Comparison of ENCODE assay signal across 12 mouse cellular contexts in genomic region chr1:153903006-153903405, GRCm38 (mm10). TPM values are rescaled to one million over a fixed set of nuclear protein-coding genes. Genes with fewer than 3 reads are reported as not detected.
A peak's percentile ranks its signal among the peaks of the same experiment; 100 is the strongest.
DNase-seq lines count a peak whose midpoint lies in the region; ATAC-seq and TF ChIP-seq lines count a peak whose summit lies in the region.
"Had no signal": no experiment of that assay in that cellular context is flagged by ENCODE, and none has a peak within 500 bp of the region (broad histone marks: within the 10 kb centered on the region; RNA-seq: fewer than 3 reads in every experiment).

No protein-coding gene starts in this region.

- no peak for TF ChIP-seq CTCF in layer of hippocampus, adult 2 months (conservative IDR thresholded peaks at IDR 0.05)

- H3K27me3 ChIP-seq in embryonic facial prominence, embryonic 10.5 days (replicated peaks; ENCODE audit: low read depth, poor library complexity, severe bottlenecking), result no peaks in the 10 kb centered on the region
- no peaks in the 10 kb centered on the region for H3K27me3 ChIP-seq in hindbrain, embryonic 16.5 days (replicated peaks; ENCODE audit: control insufficient read depth, insufficient read depth, low read length)
- H3K27me3 ChIP-seq in neural tube, embryonic 13.5 days, result no peaks in the 10 kb centered on the region

- no peak overlapping the region for H3K9ac ChIP-seq in hindbrain, embryonic 16.5 days (ENCODE audit: low read depth, low read length)
- H3K9ac ChIP-seq in neural tube, embryonic 13.5 days, result 0 out of 2 replicates have a peak overlapping the region, but pooled peaks have one; percentile 34

- 69% methylated on average over 13 of the region's 13 CpGs for WGBS in embryonic facial prominence, embryonic 10.5 days
- WGBS in hindbrain, embryonic 16.5 days, result 40% methylated on average over 13 of the region's 13 CpGs
- 43% methylated on average over 13 of the region's 13 CpGs for WGBS in neural tube, embryonic 13.5 days

- H3K4me3 ChIP-seq in layer of hippocampus, adult 2 months, result peak overlapping the region; percentile 75
- H3K4me3 ChIP-seq in embryonic facial prominence, embryonic 10.5 days, result peak overlapping the region; percentile 18; the same call in 1 of the 2 replicates
- peak overlapping the region; percentile 22 for H3K4me3 ChIP-seq in hindbrain, embryonic 16.5 days (ENCODE audit: low read length)
- H3K4me3 ChIP-seq in neural tube, embryonic 13.5 days, result peak overlapping the region; percentile 67

- H3K4me2 ChIP-seq in hindbrain, embryonic 16.5 days (ENCODE audit: low read length), result peak overlapping the region; percentile 83
- H3K4me2 ChIP-seq in neural tube, embryonic 13.5 days, result peak overlapping the region; percentile 92

- no peak for ATAC-seq in hindbrain, embryonic 16.5 days
- ATAC-seq in neural tube, embryonic 13.5 days (ENCODE audit: low read depth), result no peak
- no peak for ATAC-seq in inflammation-experienced regulatory T-cells, adult 6 months

- H3K36me3 ChIP-seq in embryonic facial prominence, embryonic 10.5 days (replicated peaks), result peaks cover 55% of the 10 kb centered on the region
- H3K36me3 ChIP-seq in hindbrain, embryonic 16.5 days (ENCODE audit: control insufficient read depth, insufficient read depth, low read length), result peaks cover 33% of the 10 kb centered on the region
- H3K36me3 ChIP-seq in neural tube, embryonic 13.5 days, result peaks cover 52% of the 10 kb centered on the region

- H3K9me3 ChIP-seq in embryonic facial prominence, embryonic 10.5 days, result no peaks in the 10 kb centered on the region
- no peaks in the 10 kb centered on the region for H3K9me3 ChIP-seq in hindbrain, embryonic 16.5 days (ENCODE audit: control insufficient read depth, low read length)
- no peaks in the 10 kb centered on the region for H3K9me3 ChIP-seq in neural tube, embryonic 13.5 days

- H3K4me1 ChIP-seq in embryonic facial prominence, embryonic 10.5 days, result peaks cover 40% of the 10 kb centered on the region
- peaks cover 23% of the 10 kb centered on the region for H3K4me1 ChIP-seq in hindbrain, embryonic 16.5 days (ENCODE audit: control insufficient read depth, insufficient read depth, low read depth, low read length)
- H3K4me1 ChIP-seq in neural tube, embryonic 13.5 days (replicated peaks), result peaks cover 41% of the 10 kb centered on the region

- no peak for DNase-seq in layer of hippocampus, adult 2 months (ENCODE audit: low spot score in 2 of 2)
- DNase-seq in layer of hippocampus, postnatal 10 days (ENCODE audit: low spot score in 2 of 2), result no peak
- no peak for DNase-seq in embryonic facial prominence, embryonic 10.5 days (ENCODE audit: low spot score)
- no peak for DNase-seq in thymus, postnatal 36 days
- no peak for DNase-seq in right cerebral cortex, adult 2 months (ENCODE audit: low spot score in 2 of 2)
- DNase-seq: lung, adult 18-20 months had no signal

- peak overlapping the region; percentile 97 for H3K27ac ChIP-seq in layer of hippocampus, adult 2 months
- H3K27ac ChIP-seq in embryonic facial prominence, embryonic 10.5 days (replicated peaks), result no peak overlapping the region
- no peak overlapping the region for H3K27ac ChIP-seq in hindbrain, embryonic 16.5 days (ENCODE audit: low read depth, low read length)
- H3K27ac ChIP-seq in neural tube, embryonic 13.5 days (replicated peaks), result no peak overlapping the region

RNA-seq across cellular contexts. Expression of gene Teddm2, which starts 3.0 kb away (rescaled TPM):
- total RNA-seq in layer of hippocampus, adult 2 months (2021), result 1 to 10 TPM; 2.2 to 2.4 TPM
- total RNA-seq in layer of hippocampus, postnatal 10 days (2021), result 1 to 10 TPM; 1.7 to 2.7 TPM
- 0.45 and 0.50 TPM in 2 replicates for polyA plus RNA-seq in embryonic facial prominence, embryonic 10.5 days (2016; fragmentation: Nextera tagmentation; extraction: Ambion mirVana)
- 1.4 and 1.5 TPM in 2 replicates for polyA plus RNA-seq in hindbrain, embryonic 16.5 days (2015; fragmentation: Nextera tagmentation; extraction: Ambion mirVana)
- 1.1 and 1.4 TPM in 2 replicates for polyA plus RNA-seq in neural tube, embryonic 13.5 days (2015; fragmentation: Nextera tagmentation; extraction: Ambion mirVana)
- polyA plus RNA-seq in inflammation-experienced regulatory T-cells, adult 6 months (2017; shearing (Covaris generic)), result under 1 TPM; 0.23 to 0.51 (median 0.29) TPM

RNA-seq across cellular contexts. Expression of gene Glul, which starts 3.3 kb away (rescaled TPM):
- total RNA-seq in layer of hippocampus, adult 2 months (2021), result 1,000 to 10,000 TPM; 1,778 to 1,824 TPM
- total RNA-seq in layer of hippocampus, postnatal 10 days (2021), result 1,000 to 10,000 TPM; 1,051 to 1,097 TPM
- polyA plus RNA-seq in embryonic facial prominence, embryonic 10.5 days (2016; fragmentation: Nextera tagmentation; extraction: Ambion mirVana), result 120 and 129 TPM in 2 replicates
- polyA plus RNA-seq in hindbrain, embryonic 16.5 days (2015; fragmentation: Nextera tagmentation; extraction: Ambion mirVana), result 217 and 248 TPM in 2 replicates
- 150 and 177 TPM in 2 replicates for polyA plus RNA-seq in neural tube, embryonic 13.5 days (2015; fragmentation: Nextera tagmentation; extraction: Ambion mirVana)
- 10 to 100 TPM; 21.0 to 30.6 (median 29.8) TPM for polyA plus RNA-seq in inflammation-experienced regulatory T-cells, adult 6 months (2017; shearing (Covaris generic))

RNA-seq across cellular contexts. Expression of gene Teddm1a, which starts 11.5 kb away (rescaled TPM):
- total RNA-seq in layer of hippocampus, adult 2 months (2021), result not detected
- not detected for total RNA-seq in layer of hippocampus, postnatal 10 days (2021)
- not detected in 2 replicates for polyA plus RNA-seq in embryonic facial prominence, embryonic 10.5 days (2016; fragmentation: Nextera tagmentation; extraction: Ambion mirVana)
- not detected in 2 replicates for polyA plus RNA-seq in hindbrain, embryonic 16.5 days (2015; fragmentation: Nextera tagmentation; extraction: Ambion mirVana)
- not detected in 2 replicates for polyA plus RNA-seq in neural tube, embryonic 13.5 days (2015; fragmentation: Nextera tagmentation; extraction: Ambion mirVana)
- polyA plus RNA-seq in inflammation-experienced regulatory T-cells, adult 6 months (2017; shearing (Covaris generic)), result under 1 TPM in 1 of 3 experiments, not detected in 2; 0.78 TPM
- polyA plus RNA-seq: C2C12; heart, embryonic 16.5 days; stomach, embryonic 14.5 days had no signal

RNA-seq across cellular contexts. Expression of gene Teddm1b, which starts 28.9 kb away (rescaled TPM):
- total RNA-seq in layer of hippocampus, adult 2 months (2021), result not detected
- not detected for total RNA-seq in layer of hippocampus, postnatal 10 days (2021)
- polyA plus RNA-seq in embryonic facial prominence, embryonic 10.5 days (2016; fragmentation: Nextera tagmentation; extraction: Ambion mirVana), result 0.74 and 0.96 TPM in 2 replicates
- 0.26 and 0.41 TPM in 2 replicates for polyA plus RNA-seq in hindbrain, embryonic 16.5 days (2015; fragmentation: Nextera tagmentation; extraction: Ambion mirVana)
- polyA plus RNA-seq in neural tube, embryonic 13.5 days (2015; fragmentation: Nextera tagmentation; extraction: Ambion mirVana), result 0.29 and 0.39 TPM in 2 replicates
- under 1 TPM in 1 of 3 experiments, not detected in 2; 0.46 TPM for polyA plus RNA-seq in inflammation-experienced regulatory T-cells, adult 6 months (2017; shearing (Covaris generic))

RNA-seq across cellular contexts. Expression of gene Rgsl1, which starts 59.1 kb away (rescaled TPM):
- 1 to 10 TPM; 1.4 TPM for total RNA-seq in layer of hippocampus, adult 2 months (2021)
- under 1 TPM; 0.57 to 0.71 TPM for total RNA-seq in layer of hippocampus, postnatal 10 days (2021)
- 0.07 TPM in 1 of 2 replicates, not detected in the other for polyA plus RNA-seq in embryonic facial prominence, embryonic 10.5 days (2016; fragmentation: Nextera tagmentation; extraction: Ambion mirVana)
- 0.17 and 0.19 TPM in 2 replicates for polyA plus RNA-seq in hindbrain, embryonic 16.5 days (2015; fragmentation: Nextera tagmentation; extraction: Ambion mirVana)
- polyA plus RNA-seq in neural tube, embryonic 13.5 days (2015; fragmentation: Nextera tagmentation; extraction: Ambion mirVana), result 0.08 and 0.29 TPM in 2 replicates
- under 1 TPM in 2 of 3 experiments, not detected in 1; 0.17 to 0.26 TPM for polyA plus RNA-seq in inflammation-experienced regulatory T-cells, adult 6 months (2017; shearing (Covaris generic))
- polyA plus RNA-seq: C2C12; heart, embryonic 16.5 days had no signal

Comparison
In these comparisons a context has a peak if more than half of its experiments do, and no peak if none do; other contexts are left out.
1. H3K4me3 ChIP-seq: peak in every context shown above with its lines; median percentile 75 in layer of hippocampus, adult 2 months; 67 in neural tube, embryonic 13.5 days; 22 in hindbrain, embryonic 16.5 days; 18 in embryonic facial prominence, embryonic 10.5 days.